Mouse (Mus musculus) gastrocnemius, adult 2 months (tissue): Measurements from ENCODE around the gene Prl7a1. TPM values are rescaled to one million over a fixed set of nuclear protein-coding genes. Genes with fewer than 3 reads are reported as not detected.

Source experiments
- DNase-seq: peaks from one replicate; pipeline ENCODE4 v3.0.0; 2022
- H3K27ac ChIP-seq: fragments of 200-600 bp; 2 replicates; pipeline ENCODE4 v1.8.1; 2022; ENCODE audit warnings: mild to moderate bottlenecking
- H3K4me3 ChIP-seq: fragments of 200-600 bp; 2 replicates; pipeline ENCODE4 v1.8.1; 2022; ENCODE audit warnings: mild to moderate bottlenecking, moderate library complexity
- CTCF ChIP-seq: fragments of 200-600 bp; IDR thresholded peaks from 2 replicates; pipeline ENCODE4 v1.8.1; 2022; ENCODE audit warnings: antibody characterized with exemption, mild to moderate bottlenecking, moderate library complexity
- intact Hi-C: fragments of 180-260 bp; cut with DNase I; formaldehyde crosslinking; loops from one replicate; pipeline ENCODE4 v1.15.1; 2025
- long read RNA-seq, 2 experiments: library from polyadenylated mRNA; stranded (forward); transcript quantifications; one replicate each; pipeline ENCODE4 v2.0.0; 2021
- total RNA-seq, 2 experiments: library from RNA; stranded (reverse); gene quantifications; 2 replicates each; pipeline ENCODE4 v1.2.3; 2021

Gene Prl7a1
- not detected for total RNA-seq
- long read RNA-seq, experiment 1, result 0 reads
- long read RNA-seq, experiment 2, result 0 reads

DNA sequence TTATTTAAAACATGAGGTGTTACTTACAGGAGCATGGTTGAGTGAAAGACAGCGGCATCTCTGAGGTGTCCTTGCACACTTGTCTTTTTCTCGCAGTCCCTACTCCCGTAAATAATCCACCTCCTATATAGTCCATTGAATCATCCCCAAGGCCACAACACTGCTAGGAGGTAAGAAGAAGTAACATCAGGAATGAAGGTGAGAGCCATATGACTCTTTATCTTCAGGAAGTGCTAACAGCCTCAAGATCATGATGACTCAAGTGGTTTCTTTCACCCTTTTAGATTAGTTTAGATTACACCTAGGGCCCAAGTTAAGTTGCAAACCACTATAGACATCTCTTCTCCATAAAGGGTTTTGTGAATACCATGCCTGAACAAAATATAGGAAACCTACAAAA is at the start of gene Prl7a1:
Gene Prl7a1, minus strand, starts transcription at position 101 of the 400 bp plus-strand sequence.
- H3K27ac ChIP-seq, result no peak within 1 kb of the TSS
- TF ChIP-seq CTCF, result no peak
- no peak for DNase-seq
- no peak within 1 kb of the TSS for H3K4me3 ChIP-seq
- intact Hi-C loops, result no loop called here

DNA sequence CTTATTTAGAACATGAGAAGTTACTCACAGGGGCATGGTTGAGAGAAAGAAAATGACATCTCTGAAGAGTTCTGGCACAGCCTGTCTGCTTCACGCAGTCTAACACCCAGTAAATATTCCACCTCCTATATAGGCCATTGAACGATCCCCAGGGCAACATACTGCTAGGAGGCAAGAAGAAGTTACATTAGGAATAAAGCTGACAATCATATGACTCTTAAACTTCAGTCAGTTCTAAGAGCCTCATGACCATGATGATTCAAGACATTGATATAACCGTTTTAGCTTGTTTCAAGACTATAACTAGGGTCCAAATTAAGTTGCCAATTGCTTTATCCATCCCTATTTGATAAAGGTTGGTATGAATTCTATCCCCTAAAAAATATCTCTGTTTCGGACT is 25.6 kb upstream of the Prl7a1 start, which contains the start of gene Prl7a2:
Gene Prl7a2, minus strand, starts transcription at position 101 of the 400 bp plus-strand sequence.
- Histone ChIP-seq H3K4me3 (no peak within 1 kb of the TSS), H3K27ac (no peak within 1 kb of the TSS)
- DNase-seq, result no peak
- intact Hi-C loops, result no loop called here
- no peak for TF ChIP-seq CTCF

- Histone ChIP-seq H3K27ac (no peak overlapping the region), H3K4me3 (no peak overlapping the region)
- intact Hi-C loops, result no loop called here
- no peak for TF ChIP-seq CTCF
- DNase-seq, result no peak
Measured at GRCm38 (mm10) chr13:27660747-27661146, 18.5 kb upstream of the Prl7a1 start.

DNA sequence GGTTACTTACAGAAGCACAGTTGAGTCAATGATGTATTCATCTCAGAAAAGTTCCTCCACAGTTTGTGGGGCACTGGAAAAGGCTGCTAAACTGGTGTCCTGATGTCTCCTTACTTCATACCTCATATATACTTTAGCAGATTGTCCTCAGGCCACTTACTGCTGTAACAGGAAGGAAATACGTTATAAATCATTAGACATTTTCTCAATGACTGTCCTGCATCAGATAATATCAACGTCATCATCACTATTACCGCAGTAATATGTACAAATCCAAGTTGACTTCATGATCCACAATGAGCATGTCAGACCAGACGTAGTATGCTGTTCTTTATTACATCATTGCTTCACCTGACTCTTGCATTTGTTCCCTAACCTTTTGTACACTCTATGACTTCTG is 31.8 kb downstream of the Prl7a1 start, which contains the start of gene Prl7b1:
Gene Prl7b1, minus strand, starts transcription at position 101 of the 400 bp plus-strand sequence.
- DNase-seq, result no peak
- intact Hi-C loops, result no loop called here
- TF ChIP-seq CTCF, result no peak
- H3K27ac ChIP-seq, result no peak within 1 kb of the TSS
- no peak within 1 kb of the TSS for H3K4me3 ChIP-seq

Other genes starting within 250 kb of the Prl7a1 start
- not detected for gene Prl8a6, start 203.8 kb downstream of the Prl7a1 start, total RNA-seq
- not detected for gene Prl8a8, start 129.3 kb downstream of the Prl7a1 start, total RNA-seq
- gene Prl8a9, start 77.9 kb downstream of the Prl7a1 start, total RNA-seq, result not detected
- not detected for gene Prl8a1, start 60.3 kb downstream of the Prl7a1 start, total RNA-seq
- gene Prl7b1, start 31.9 kb downstream of the Prl7a1 start, total RNA-seq, result not detected
- not detected for gene Prl7a2, start 25.5 kb upstream of the Prl7a1 start, total RNA-seq
- not detected for gene Prl7d1, start 74.2 kb upstream of the Prl7a1 start, total RNA-seq
- gene Prl7c1, start 138.3 kb upstream of the Prl7a1 start, total RNA-seq, result not detected
- not detected for gene Prl2a1, start 159.2 kb upstream of the Prl7a1 start, total RNA-seq
- gene Prl2c1, start 206.8 kb upstream of the Prl7a1 start, total RNA-seq, result not detected